Mouse (Mus musculus) liver, adult (tissue): ENCODE results near the gene Slc22a17.

Experiments used
- GATA4 ChIP-seq: IDR thresholded peaks from 2 replicates; pipeline ENCODE4 v1.6.1; 2014; ENCODE audit warnings: mild to moderate bottlenecking, low read length; ENCODE audit not compliant: insufficient replicate concordance

The Slc22a17 gene

GRCm38 (mm10) chr14:54912886-54913285, at the start of gene Slc22a17:
Gene Slc22a17 (minus strand): TSS chr14:54913132.
- TF ChIP-seq GATA4 = no peak

GRCm38 (mm10) chr14:54962714-54963113, 49.8 kb upstream of the Slc22a17 start:
- TF ChIP-seq GATA4 = no peak

- TF ChIP-seq GATA4 = no peak
These were observed 48.6 kb upstream of the Slc22a17 start for GRCm38 (mm10) chr14:54961487-54961886.

GRCm38 (mm10) chr14:54960769-54961168, 47.8 kb upstream of the Slc22a17 start:
- no peak for TF ChIP-seq GATA4

GRCm38 (mm10) chr14:54959197-54959596, 46.3 kb upstream of the Slc22a17 start:
- TF ChIP-seq GATA4 = no peak

GRCm38 (mm10) chr14:54958503-54958902, 45.6 kb upstream of the Slc22a17 start:
- TF ChIP-seq GATA4 = no peak

- no peak for TF ChIP-seq GATA4
These were observed 43.6 kb upstream of the Slc22a17 start for GRCm38 (mm10) chr14:54956533-54956932.

- no peak for TF ChIP-seq GATA4
These were observed 42.5 kb upstream of the Slc22a17 start for GRCm38 (mm10) chr14:54955481-54955880.

- TF ChIP-seq GATA4 = no peak
These were observed 41.5 kb upstream of the Slc22a17 start for GRCm38 (mm10) chr14:54954474-54954873.

GRCm38 (mm10) chr14:54953664-54954206, 40.8 kb upstream of the Slc22a17 start:
- TF ChIP-seq GATA4 = no peak

GRCm38 (mm10) chr14:54951587-54951986, 38.7 kb upstream of the Slc22a17 start:
- no peak for TF ChIP-seq GATA4

GRCm38 (mm10) chr14:54950493-54950892, 37.6 kb upstream of the Slc22a17 start:
- no peak for TF ChIP-seq GATA4

GRCm38 (mm10) chr14:54948781-54949180, 35.8 kb upstream of the Slc22a17 start:
- TF ChIP-seq GATA4 = no peak

- TF ChIP-seq GATA4 = no peak
These were observed 33.2 kb upstream of the Slc22a17 start for GRCm38 (mm10) chr14:54945975-54946704.

GRCm38 (mm10) chr14:54944939-54945338, 32.0 kb upstream of the Slc22a17 start:
- TF ChIP-seq GATA4 = no peak

- no peak for TF ChIP-seq GATA4
These were observed 31.0 kb upstream of the Slc22a17 start for GRCm38 (mm10) chr14:54943971-54944370.

GRCm38 (mm10) chr14:54942479-54942878, 29.5 kb upstream of the Slc22a17 start:
- no peak for TF ChIP-seq GATA4
